Mouse (Mus musculus): ENCODE data around the gene Npw. TPM values are rescaled to one million over a fixed set of nuclear protein-coding genes. Genes with fewer than 3 reads are reported as not detected.

Gene Npw
- 0.34 and 0.50 TPM in 2 replicates for polyA plus RNA-seq (2012; rRNA removed)

GRCm38 (mm10) chr17:24658017-24658758 is at the start of gene Npw:
Gene Npw, minus strand, starts transcription at chr17:24658457.
- peaks cover 2% of the 10 kb centered on the region; the same call in 1 of the 2 replicates for H3K4me1 ChIP-seq (ENCODE audit: control insufficient read depth, insufficient read depth, low read length)
- TF ChIP-seq CTCF (IDR thresholded peaks at IDR 0.05; ENCODE audit: extremely low read depth, insufficient read depth, low read length) (no peak), POLR2A (IDR thresholded peaks at IDR 0.05; ENCODE audit: extremely low read depth, insufficient read depth, low read length) (no peak)
- H3K4me3 ChIP-seq (ENCODE audit: insufficient read depth, low read length): no peak within 1 kb of the TSS
- no peak within 1 kb of the TSS for H3K27ac ChIP-seq (ENCODE audit: insufficient read depth, low read length)

- peaks cover 2% of the 10 kb centered on the region; the same call in 1 of the 2 replicates for H3K4me1 ChIP-seq (ENCODE audit: control insufficient read depth, insufficient read depth, low read length)
- no peak for TF ChIP-seq POLR2A (IDR thresholded peaks at IDR 0.05; ENCODE audit: extremely low read depth, insufficient read depth, low read length)
- no peak for TF ChIP-seq CTCF (IDR thresholded peaks at IDR 0.05; ENCODE audit: extremely low read depth, insufficient read depth, low read length)
- H3K4me3 ChIP-seq (ENCODE audit: insufficient read depth, low read length): peak overlapping the region; percentile 66
- no peak overlapping the region for H3K27ac ChIP-seq (ENCODE audit: insufficient read depth, low read length)
Observed at GRCm38 (mm10) chr17:24707801-24708425, 49.7 kb upstream of the Npw start.

DNA sequence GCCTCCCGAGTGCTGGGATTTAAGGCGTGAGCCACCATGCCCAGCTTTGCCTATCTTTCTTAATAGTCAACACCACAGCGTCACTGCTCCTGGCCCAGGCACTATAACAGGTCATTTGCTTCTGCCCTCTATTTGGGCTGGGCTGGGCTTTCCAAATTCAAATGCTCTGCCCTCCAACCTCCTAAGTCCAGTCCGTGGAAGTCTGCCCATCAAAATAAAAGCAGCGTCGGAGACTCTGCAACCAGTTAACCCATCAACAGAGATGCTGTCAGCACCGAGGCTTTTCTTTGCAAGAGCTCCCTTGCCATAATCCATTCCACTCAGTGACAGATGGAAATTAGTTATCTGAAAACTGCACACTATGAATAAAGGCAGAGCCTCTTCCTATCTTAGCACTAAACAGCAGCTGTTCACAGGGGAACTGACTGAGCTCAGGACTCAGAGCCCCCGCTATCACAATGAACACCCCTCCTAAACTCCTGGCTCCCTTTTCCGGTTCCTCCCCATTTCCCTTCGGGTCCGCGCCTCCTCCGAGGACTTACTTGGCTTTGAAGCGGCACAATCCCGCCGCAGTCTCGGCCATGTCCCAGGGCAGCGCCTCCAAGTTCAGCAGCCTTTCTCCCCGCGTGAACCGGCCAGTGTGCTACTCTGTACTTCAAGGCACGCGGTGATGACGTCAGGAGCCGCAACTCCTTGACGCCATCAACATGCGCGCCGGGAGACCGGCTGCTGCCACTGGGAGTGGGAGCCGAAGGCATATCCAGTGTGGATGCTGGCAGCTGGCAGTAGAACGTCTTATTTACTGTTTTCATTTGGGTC is 48.9 kb upstream of the Npw start, which contains the start of gene Tbl3:
Gene Tbl3, minus strand, starts transcription at position 679 of the 819 bp plus-strand sequence.
- TF ChIP-seq CTCF (IDR thresholded peaks at IDR 0.05; ENCODE audit: extremely low read depth, insufficient read depth, low read length) (no peak), POLR2A (IDR thresholded peaks at IDR 0.05; ENCODE audit: extremely low read depth, insufficient read depth, low read length) (peak; percentile 95)
- H3K4me3 ChIP-seq (ENCODE audit: insufficient read depth, low read length): peak within 1 kb of the TSS; percentile 66
- H3K27ac ChIP-seq (ENCODE audit: insufficient read depth, low read length): no peak within 1 kb of the TSS
- peaks cover 2% of the 10 kb centered on the region; the same call in 1 of the 2 replicates for H3K4me1 ChIP-seq (ENCODE audit: control insufficient read depth, insufficient read depth, low read length)

GRCm38 (mm10) chr17:24705821-24706220 is 47.6 kb upstream of the Npw start:
- H3K27ac ChIP-seq (ENCODE audit: insufficient read depth, low read length): no peak overlapping the region
- H3K4me3 ChIP-seq (ENCODE audit: insufficient read depth, low read length): no peak overlapping the region
- H3K4me1 ChIP-seq (ENCODE audit: control insufficient read depth, insufficient read depth, low read length): peaks cover 2% of the 10 kb centered on the region; the same call in 1 of the 2 replicates
- TF ChIP-seq POLR2A (IDR thresholded peaks at IDR 0.05; ENCODE audit: extremely low read depth, insufficient read depth, low read length) (no peak), CTCF (IDR thresholded peaks at IDR 0.05; ENCODE audit: extremely low read depth, insufficient read depth, low read length) (no peak)

DNA sequence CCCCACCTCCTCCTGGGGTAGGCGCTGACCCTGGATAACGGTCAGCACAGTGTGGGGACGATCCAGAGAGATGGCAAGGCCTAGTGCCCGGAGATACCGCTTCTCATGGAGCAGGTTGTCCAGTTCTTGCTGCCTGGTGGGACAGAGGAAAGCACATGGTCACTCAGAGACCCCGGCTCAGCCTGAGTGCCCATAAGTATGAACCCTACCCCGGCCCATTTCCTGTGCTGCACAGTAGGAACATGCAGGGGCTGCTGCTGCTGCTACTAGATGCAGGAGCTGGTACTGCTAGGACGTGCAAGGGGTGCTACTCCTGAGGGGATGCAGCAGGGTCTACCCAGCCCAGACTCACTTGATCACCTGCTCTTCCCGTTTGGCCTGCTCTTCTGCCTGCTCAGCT is 43.0 kb upstream of the Npw start:
- Histone ChIP-seq H3K4me1 (ENCODE audit: control insufficient read depth, insufficient read depth, low read length) (peaks cover 3% of the 10 kb centered on the region; the same call in 1 of the 2 replicates), H3K27ac (ENCODE audit: insufficient read depth, low read length) (no peak overlapping the region), H3K4me3 (ENCODE audit: insufficient read depth, low read length) (no peak overlapping the region)
- TF ChIP-seq POLR2A (IDR thresholded peaks at IDR 0.05; ENCODE audit: extremely low read depth, insufficient read depth, low read length): no peak
- TF ChIP-seq CTCF (IDR thresholded peaks at IDR 0.05; ENCODE audit: extremely low read depth, insufficient read depth, low read length): no peak

DNA sequence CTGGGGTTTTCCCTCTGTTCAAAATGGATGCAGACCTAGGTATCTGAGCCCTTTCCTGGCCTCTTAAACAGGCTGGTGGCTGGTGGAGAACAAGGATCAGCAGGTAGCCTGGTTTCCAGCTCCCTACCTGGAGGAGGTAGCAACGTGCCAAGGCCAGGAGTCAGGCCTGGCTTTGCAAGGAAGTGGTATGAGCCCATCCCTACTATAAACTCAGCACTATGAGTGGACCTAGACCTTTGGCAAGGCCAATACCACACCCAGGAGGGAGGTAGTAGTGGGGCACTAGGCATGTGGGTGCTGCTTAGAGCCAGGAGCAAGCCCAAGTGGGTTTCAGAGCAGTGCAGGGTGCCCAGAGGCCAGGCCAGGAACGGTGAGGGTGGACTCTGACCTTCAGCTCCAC is 41.2 kb upstream of the Npw start:
- TF ChIP-seq CTCF (IDR thresholded peaks at IDR 0.05; ENCODE audit: extremely low read depth, insufficient read depth, low read length) (no peak), POLR2A (IDR thresholded peaks at IDR 0.05; ENCODE audit: extremely low read depth, insufficient read depth, low read length) (no peak)
- H3K4me3 ChIP-seq (ENCODE audit: insufficient read depth, low read length): no peak overlapping the region
- H3K27ac ChIP-seq (ENCODE audit: insufficient read depth, low read length): no peak overlapping the region
- peaks cover 3% of the 10 kb centered on the region; the same call in 1 of the 2 replicates for H3K4me1 ChIP-seq (ENCODE audit: control insufficient read depth, insufficient read depth, low read length)

GRCm38 (mm10) chr17:24698715-24699114 is 40.5 kb upstream of the Npw start:
- Histone ChIP-seq H3K27ac (ENCODE audit: insufficient read depth, low read length) (no peak overlapping the region), H3K4me1 (ENCODE audit: control insufficient read depth, insufficient read depth, low read length) (peaks cover 3% of the 10 kb centered on the region; the same call in 1 of the 2 replicates), H3K4me3 (ENCODE audit: insufficient read depth, low read length) (no peak overlapping the region)
- TF ChIP-seq POLR2A (IDR thresholded peaks at IDR 0.05; ENCODE audit: extremely low read depth, insufficient read depth, low read length): no peak
- no peak for TF ChIP-seq CTCF (IDR thresholded peaks at IDR 0.05; ENCODE audit: extremely low read depth, insufficient read depth, low read length)

GRCm38 (mm10) chr17:24697985-24698384 is 39.7 kb upstream of the Npw start:
- Histone ChIP-seq H3K4me3 (ENCODE audit: insufficient read depth, low read length) (no peak overlapping the region), H3K4me1 (ENCODE audit: control insufficient read depth, insufficient read depth, low read length) (peaks cover 3% of the 10 kb centered on the region; the same call in 1 of the 2 replicates), H3K27ac (ENCODE audit: insufficient read depth, low read length) (no peak overlapping the region)
- TF ChIP-seq CTCF (IDR thresholded peaks at IDR 0.05; ENCODE audit: extremely low read depth, insufficient read depth, low read length): no peak
- TF ChIP-seq POLR2A (IDR thresholded peaks at IDR 0.05; ENCODE audit: extremely low read depth, insufficient read depth, low read length): no peak

Data from cortical plate, adult 2 months (tissue).